Mouse (Mus musculus): ENCODE data around the gene Ccdc38. TPM values are rescaled to one million over a fixed set of nuclear protein-coding genes. Genes with fewer than 3 reads are reported as not detected.

Gene Ccdc38
- 0.27 and 0.50 TPM in 2 replicates for polyA plus RNA-seq (2015; fragmentation: Nextera tagmentation; extraction: Ambion mirVana)

DNA sequence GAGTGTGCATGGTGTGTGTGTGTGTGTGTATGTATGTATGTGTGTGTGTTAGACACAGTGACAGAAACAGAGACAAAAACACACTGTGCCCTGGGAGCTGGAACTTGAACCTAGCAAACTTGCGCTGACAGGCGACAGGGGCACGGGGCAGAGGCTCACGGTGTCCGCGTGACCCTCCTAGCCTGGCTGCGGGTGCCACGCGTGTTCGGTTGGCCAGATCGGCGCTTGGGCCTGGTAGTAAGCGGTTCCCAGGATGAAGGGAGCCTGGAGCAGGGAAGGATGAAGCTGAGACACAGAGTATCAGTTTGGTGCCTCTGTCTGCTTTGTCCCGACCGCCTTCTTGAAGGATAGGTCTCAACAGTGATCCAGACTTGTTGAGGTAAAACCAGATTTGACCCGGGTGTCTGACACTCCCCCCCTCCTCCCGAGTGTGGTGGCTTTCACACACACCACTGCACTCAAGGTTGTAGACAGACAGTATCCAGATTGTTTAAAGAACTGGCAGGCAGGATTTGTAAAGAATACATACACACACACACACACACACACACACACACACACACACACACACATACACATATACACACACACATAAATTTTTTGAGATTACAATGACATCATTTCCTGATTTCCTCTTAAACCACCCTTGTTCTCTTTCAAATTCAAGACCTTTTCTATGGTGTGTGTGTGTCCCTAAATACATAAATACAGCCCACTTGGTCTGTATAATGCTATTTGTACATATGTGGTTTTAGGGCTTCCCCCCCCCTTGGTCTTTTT, at the start of gene Ccdc38:
Gene Ccdc38 (plus strand): TSS at position 202 of the 780 bp plus-strand sequence.
- DNase-seq (ENCODE audit: low spot score), result peak; percentile 23

DNA sequence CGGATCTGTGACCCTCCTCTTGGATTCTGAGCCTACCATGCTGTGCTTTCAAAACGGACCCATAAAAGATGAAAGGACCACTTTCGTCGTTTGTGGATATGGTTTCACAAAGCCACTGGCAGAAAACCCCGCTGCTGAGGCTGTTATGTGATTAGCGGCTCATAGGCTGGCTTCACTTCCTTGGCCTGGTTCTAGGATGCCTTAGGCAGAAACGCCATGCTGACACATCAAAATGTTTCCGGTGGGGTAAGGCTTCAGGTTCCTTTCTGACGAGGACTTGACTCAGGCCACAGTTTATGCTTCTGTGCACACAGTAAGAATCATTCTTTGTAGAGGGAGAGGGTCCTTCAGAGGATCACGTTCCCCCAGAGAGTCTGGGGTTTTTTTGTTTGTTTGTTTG, 39.6 kb upstream of the Ccdc38 start:
- DNase-seq (ENCODE audit: low spot score), result peak; percentile 10

- no peak for DNase-seq (ENCODE audit: low spot score)
Measured at GRCm38 (mm10) chr10:93501346-93501745, 39.1 kb upstream of the Ccdc38 start.

DNA sequence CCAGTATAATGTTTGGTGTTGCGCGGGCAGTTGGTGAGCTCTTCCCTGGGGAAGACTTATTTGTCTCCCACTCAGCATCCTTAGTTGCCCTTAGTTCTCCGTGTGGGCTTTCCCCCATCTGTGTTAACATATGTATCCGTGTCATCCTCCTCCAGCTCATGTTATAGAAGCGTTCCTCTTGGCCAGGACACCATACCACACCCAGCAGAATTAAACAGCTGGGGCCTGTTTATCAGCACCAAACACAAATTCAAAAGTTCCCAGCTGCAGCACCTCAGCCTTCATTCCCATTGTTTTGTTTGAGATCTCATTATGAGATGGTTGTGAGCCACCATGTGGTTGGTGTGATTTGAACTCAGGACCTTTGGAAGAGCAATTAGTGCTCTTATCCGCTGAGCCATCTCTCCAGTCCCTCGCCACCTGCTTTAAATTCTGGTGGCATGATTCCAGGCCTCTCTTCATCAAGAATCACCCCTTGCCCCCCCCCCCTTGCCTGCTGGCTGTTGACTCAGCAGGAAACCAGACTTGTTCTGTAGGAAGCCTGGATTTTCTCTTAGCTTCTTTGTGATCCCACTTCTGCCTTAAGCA, 32.0 kb upstream of the Ccdc38 start:
- no peak for DNase-seq (ENCODE audit: low spot score)

GRCm38 (mm10) chr10:93509532-93510153, 30.8 kb upstream of the Ccdc38 start:
- no peak for DNase-seq (ENCODE audit: low spot score)

GRCm38 (mm10) chr10:93515419-93515818, 25.0 kb upstream of the Ccdc38 start:
- DNase-seq (ENCODE audit: low spot score), result peak; percentile 52

DNA sequence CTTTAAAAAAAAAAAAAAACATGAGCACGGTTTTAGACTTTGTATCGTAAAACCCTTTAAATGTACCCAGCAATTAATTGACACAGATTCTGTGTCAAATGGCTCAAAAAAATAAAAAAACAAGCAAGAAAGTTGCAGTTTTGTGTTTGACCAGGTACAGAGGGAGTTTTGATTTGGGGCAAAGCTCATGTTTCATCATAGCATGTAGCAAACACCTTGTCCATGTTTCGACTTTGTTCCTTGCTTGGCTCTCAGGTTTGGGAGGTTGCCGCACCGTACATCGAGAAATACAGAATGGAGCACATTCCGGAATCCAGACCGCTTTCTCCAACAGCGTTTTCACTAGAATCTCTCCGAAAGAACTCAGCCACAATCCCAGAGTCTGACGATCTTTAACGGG, 24.5 kb upstream of the Ccdc38 start:
- DNase-seq (ENCODE audit: low spot score), result no peak

DNA sequence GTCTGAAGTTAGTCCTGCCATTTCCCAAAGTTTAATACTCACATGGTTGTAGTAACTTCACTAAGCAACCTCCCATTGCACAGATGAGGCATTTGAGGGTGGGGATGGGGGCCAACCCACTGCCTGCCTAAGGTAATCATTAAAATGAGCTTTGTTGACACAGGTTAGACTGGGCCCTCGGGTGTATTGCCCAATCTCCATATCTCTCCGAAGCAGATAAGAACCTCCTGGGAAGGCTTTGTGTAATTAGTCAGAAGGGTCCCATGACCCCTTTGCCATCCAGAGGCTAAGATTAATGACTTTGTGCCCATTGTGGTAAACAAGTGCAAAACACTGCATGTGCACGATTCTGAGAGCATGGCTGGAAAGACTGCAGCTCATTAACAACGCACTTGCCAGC, 22.7 kb upstream of the Ccdc38 start:
- no peak for DNase-seq (ENCODE audit: low spot score)

GRCm38 (mm10) chr10:93518186-93518585, 22.2 kb upstream of the Ccdc38 start:
- no peak for DNase-seq (ENCODE audit: low spot score)

DNA sequence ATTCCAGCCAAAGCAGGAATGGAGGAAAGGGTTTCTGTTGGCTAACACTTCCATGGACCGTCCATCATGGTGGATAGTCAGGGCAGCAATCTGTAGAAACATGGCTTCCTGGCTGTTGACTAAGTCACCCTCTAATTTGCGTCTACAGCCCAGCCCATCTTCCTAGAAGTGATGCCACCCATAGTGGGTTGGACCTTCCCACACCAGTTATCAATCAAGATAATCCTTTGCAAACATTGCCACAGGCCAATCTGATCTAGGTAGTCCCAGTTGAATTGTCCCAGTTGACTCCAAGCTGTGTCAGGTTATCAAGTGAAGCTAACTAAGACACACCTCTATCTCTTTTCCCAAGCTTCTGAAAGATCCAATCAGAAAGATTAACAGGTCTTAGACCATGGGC, 21.8 kb upstream of the Ccdc38 start:
- no peak for DNase-seq (ENCODE audit: low spot score)

- DNase-seq (ENCODE audit: low spot score), result no peak
Measured at GRCm38 (mm10) chr10:93519159-93519558, 21.3 kb upstream of the Ccdc38 start.

DNA sequence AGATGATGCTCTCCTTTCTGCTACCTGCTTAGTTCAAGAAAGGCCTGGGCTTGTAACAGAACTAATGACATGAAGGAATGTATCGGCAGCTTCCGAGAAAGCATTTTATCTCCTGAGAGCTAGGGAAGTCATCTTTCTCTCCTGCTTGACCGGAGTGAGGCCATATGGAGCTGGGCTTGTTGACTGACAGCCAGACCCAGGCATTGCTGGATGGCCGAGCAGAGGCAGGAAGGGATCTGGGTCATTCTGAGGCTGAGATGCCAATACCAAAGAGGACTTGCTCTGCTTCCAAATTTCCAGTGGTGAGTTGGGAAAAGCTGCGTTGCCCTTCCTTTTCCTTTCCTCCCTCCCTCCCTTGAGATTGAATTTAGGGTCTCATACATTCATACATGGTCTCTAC, 20.7 kb upstream of the Ccdc38 start:
- no peak for DNase-seq (ENCODE audit: low spot score)

DNA sequence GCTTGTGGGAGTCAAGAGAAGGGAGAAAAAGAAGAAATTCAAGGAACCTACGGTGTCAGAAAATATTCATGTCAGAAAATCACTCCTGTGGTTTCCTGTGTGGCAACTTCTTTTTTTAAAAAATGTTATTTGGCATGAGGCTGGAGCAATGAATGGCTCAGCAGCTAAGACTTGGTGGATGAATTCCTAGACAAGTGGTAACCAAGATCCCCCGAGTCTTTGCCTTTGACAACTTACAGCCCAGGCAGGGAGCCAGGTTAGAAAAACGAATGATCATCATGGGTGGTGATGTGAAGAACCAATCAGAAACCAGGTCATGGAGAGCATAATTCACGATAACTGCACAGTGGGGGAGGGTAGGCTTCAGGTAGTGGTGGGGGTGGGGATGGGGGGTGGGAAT, 19.4 kb upstream of the Ccdc38 start:
- DNase-seq (ENCODE audit: low spot score), result no peak

DNA sequence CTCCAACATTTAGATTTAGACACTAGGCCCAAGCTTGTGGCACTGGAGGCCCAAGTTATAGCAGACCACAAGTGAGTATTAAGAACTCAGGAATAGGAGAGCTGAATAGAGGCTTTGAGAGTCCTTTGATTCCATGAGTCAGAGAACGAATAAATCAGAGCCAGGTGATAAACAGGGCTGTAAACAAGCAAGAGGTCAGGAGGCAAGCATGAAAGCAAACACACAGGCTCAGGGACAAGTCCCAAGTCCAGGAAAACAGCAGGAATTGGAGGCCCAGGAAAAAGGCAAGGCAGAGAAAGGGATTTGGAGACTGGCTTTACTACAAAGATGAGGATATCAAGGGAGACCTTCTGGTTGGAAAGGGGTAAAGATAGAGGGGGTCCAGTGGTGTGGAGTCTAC, 15.1 kb upstream of the Ccdc38 start:
- DNase-seq (ENCODE audit: low spot score), result no peak

GRCm38 (mm10) chr10:93538287-93538686, 2.1 kb upstream of the Ccdc38 start:
- DNase-seq (ENCODE audit: low spot score), result no peak

- DNase-seq (ENCODE audit: low spot score), result no peak
Measured at GRCm38 (mm10) chr10:93538818-93539217, 1.6 kb upstream of the Ccdc38 start.

DNA sequence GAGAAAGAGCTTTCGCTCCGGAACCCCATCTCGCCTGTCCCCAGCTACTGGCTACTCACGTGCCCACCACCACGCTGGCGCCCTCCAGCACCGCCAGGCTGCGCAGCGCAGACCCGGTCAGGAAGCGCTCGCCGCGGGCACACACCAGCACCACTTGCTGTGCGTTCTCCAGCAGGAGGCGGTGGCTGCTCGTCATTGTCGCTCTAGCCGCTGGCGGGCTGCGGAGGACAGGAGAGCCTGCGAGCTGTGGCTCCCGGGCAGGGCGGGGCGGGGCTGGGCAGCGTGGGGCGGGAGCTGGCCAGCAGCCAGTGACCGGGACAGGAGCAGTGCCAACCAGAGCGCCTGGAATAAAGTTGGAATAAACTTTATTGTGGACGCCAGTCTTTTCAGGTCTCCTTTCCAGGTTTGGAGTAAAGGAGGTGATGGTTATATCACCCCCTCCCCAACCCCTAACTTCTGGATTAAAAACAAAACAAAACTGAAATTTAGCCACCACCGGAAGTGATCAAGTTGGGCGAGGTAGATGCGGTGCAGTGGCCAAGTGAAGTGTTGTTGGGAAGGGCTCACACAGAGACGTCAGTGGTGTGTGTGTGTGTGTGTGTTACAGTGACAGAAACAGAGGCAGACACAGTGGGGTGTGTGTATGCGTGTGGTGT, 529 bp upstream of the Ccdc38 start, which contains the start of gene Amdhd1:
Gene Amdhd1 (minus strand): TSS at position 259 of the 656 bp plus-strand sequence.
- peak; percentile 83 for DNase-seq (ENCODE audit: low spot score)

GRCm38 (mm10) chr10:93541585-93541984, 1.2 kb downstream of the Ccdc38 start:
- peak; percentile 30 for DNase-seq (ENCODE audit: low spot score)

DNA sequence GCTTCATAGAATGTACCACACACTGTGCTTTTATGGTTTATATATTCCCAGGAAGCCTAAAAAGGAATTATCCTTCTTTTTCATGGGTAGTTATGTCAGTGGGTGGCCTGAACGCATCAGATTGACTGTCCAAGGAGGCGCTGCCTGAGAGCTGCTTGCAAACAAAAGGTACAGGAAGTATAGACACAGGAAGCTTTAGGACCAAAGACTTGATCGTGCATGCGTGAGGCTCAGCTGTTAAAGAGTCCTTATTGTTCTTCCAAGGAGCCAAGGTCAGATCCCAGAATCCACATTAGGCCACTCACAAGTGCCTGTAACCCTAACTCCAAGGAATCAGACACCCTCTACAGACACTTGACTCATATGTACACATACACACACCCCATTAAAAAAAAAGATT, 1.9 kb downstream of the Ccdc38 start:
- peak; percentile 37 for DNase-seq (ENCODE audit: low spot score)

DNA sequence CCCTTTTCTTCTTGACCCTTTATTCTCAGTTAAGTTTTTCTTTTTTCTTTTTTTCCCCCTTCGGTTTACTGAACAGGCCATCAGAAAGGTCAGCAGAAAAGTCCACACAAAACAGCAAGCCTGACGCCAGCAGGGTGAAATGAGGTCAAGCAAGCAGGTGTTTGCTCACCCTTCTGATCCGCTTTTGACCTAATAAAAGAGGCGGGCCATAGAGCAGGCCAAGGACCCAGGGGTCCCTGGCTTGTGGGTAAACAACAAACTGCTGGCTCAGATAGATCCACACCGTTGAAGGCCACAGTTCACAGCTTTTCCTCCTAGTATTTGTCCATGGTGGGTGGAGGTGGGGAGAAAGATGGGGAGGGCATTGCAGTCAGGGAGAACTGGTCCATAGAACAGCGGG, 2.7 kb downstream of the Ccdc38 start:
- no peak for DNase-seq (ENCODE audit: low spot score)

GRCm38 (mm10) chr10:93544172-93544571, 3.7 kb downstream of the Ccdc38 start:
- no peak for DNase-seq (ENCODE audit: low spot score)

DNA sequence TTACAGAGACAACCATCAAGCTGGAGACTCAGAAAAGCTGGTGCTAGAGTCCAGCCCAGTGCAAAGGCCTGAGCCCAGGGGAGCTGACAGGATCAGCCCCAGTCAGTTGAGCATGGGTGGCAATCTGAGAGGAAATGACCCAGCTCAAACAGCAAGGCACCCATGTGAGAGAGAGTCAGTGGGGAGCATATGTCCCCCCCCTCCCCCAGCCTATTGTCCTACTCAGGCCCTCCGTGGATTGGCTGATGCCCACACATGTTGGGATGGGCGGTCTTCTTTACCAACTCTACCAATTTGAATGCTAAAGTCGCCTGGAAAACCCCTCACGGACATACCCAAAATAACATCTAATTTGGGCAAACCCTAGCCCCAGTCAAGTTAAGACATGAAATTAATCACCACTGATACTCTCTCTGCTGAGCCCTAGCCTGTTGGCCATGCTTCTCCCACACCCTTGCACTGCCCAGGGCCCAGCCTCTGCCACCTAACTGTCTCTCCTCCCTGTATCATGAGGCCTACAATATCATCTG, 7.4 kb downstream of the Ccdc38 start:
- DNase-seq (ENCODE audit: low spot score), result no peak

All from thymus, postnatal 0 days (tissue).